Mouse (Mus musculus): ENCODE data around the gene H13. TPM values are rescaled to one million over a fixed set of nuclear protein-coding genes. Genes with fewer than 3 reads are reported as not detected.

The H13 gene
- 35.5 TPM for polyA plus RNA-seq (2014; fragmentation: Illumina TruSeq; extraction: RNeasy Lipid Tissue Mini Kit (QIAGEN cat#74804); ENCODE audit: low read depth, low replicate concordance)

DNA sequence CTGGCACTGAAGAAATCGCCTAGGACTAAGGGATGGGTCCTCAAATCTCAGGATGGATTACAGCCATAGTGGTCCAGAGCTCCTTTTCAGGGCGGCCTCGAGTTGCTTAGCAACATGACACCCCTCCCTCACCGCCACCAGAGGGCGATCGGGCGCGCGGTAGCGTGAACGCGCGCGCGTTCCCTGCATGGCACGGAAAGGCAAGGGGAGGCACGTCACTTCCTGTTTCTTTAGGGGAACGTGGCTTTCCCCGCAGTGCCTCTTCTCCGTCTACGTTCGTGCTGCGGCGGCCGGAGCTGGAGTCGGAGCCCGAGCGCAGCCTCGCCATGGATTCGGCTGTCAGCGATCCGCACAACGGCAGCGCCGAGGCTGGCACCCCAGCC is at the start of gene H13:
H13 (plus strand) TSS at position 206 of the 383 bp plus-strand sequence.

DNA sequence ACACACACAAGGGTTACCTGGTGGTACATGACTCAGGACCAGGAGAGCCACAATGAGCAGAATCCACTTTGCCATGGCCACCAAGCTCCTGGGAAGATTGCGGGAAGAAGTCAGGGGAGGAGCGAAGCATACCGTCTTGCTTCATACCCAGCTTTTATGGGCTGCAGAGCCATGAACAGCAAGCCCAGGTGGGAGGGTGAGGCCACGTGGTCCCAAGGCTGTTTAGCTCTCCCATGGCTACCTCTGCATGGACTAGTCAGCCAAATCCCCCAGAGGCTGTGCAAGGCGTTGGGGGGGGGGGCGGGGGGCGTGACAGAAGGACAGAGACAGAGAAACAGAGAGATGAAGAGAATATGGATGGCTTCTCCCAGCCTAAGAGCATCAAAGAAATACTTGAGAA is 46.3 kb upstream of the H13 start, which contains the start of gene Defb25:
Defb25 (minus strand) TSS at position 101 of the 400 bp plus-strand sequence.

DNA sequence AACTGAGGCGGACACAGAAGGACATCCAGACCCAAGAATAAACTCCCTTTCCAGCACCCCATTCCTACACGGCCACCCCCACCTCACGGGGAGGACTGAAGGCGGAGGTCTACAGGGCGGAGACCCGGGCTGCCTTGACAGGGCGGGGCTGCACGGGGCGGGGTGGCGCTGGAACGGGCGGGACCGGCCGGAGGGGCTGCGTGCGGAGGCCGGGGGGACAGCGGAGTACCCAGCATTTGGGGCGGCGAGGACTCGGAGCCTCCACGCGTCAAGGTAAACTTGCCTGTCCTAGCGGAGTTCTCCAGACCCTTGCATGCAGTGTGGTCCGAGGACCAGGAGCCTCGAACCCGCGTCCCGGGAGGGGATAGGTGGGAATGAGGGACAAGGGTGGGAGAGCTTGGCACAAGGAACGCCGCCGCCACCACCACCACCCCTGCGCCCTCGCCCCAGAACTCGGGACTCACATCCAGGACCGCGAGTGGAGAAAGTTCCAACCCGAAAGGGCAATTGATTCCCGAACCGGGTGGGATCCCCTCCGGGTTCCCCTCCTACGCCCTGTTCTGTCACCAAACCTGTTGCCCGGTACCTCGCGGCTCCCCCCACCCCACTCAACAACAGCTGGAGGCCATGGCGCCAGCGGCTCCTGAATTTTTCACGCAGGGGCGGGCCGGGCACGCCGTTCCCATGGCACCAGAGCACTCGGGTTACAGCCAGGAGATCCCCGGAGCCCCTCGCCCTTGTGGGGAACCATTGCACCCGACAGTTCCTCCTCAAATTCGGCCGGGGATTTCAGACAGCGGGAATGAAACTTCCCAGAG is 42.3 kb upstream of the H13 start, which contains the start of gene Rem1:
Rem1 (plus strand) TSS at position 178 of the 818 bp plus-strand sequence.

DNA sequence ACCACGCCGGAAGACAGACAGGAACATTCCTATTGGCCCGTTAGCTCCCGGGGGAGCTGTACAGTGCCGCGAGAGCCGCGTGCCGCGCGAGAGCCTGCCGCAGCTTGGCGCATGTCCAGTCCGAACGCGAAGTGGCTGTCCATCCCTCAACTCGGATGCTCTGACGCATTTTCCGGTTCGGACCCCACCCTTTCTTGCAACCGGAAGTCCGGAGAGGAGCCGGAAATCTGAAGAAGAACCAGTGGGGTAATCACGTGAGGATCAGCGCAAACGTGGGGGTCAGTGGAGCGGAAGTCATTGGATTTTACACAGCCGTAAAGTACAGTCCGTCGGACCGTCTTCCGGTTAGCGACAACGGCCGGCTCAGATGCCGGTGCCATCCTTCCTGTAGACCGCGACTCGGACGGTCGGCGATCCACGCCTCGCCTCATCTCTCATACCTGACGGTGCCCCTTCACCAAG is 17.6 kb downstream of the H13 start, which contains the start of gene Mcts2:
Mcts2 (plus strand) TSS at position 230 of the 462 bp plus-strand sequence.

DNA sequence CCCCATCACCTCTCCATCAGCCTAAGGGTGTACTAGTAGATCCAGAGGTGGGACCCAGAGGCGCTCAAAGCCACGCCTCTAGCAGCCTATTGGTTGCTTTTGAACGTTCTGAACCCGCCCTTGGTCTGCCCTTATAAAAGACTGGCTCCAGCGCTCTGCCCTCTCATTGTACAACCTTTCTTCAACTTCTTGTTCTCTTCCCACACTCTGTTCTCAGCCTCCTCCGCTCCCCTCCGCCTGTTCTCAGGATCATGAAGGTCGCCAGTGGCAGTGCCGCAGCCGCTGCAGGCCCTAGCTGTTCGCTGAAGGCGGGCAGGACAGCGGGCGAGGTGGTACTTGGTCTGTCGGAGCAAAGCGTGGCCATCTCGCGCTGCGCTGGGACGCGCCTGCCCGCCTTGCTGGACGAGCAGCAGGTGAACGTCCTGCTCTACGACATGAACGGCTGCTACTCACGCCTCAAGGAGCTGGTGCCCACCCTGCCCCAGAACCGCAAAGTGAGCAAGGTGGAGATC is 66.9 kb downstream of the H13 start, which contains the start of gene Id1:
Id1 (plus strand) TSS at position 162 of the 512 bp plus-strand sequence.

GRCm38 (mm10) chr2:152753944-152754711 is 84.9 kb downstream of the H13 start, which contains the start of gene Cox4i2:
Cox4i2 (plus strand) TSS chr2:152754173.

Other genes with a start within 250 kb of the H13 start
- not detected for gene Defb23, start 204.8 kb upstream of the H13 start, polyA plus RNA-seq (2014; fragmentation: Illumina TruSeq; extraction: RNeasy Lipid Tissue Mini Kit (QIAGEN cat#74804); ENCODE audit: low read depth, low replicate concordance)
- not detected for gene Defb20, start 192.4 kb upstream of the H13 start, polyA plus RNA-seq (2014; fragmentation: Illumina TruSeq; extraction: RNeasy Lipid Tissue Mini Kit (QIAGEN cat#74804); ENCODE audit: low read depth, low replicate concordance)
- gene Defb22, start 179.3 kb upstream of the H13 start, polyA plus RNA-seq (2014; fragmentation: Illumina TruSeq; extraction: RNeasy Lipid Tissue Mini Kit (QIAGEN cat#74804); ENCODE audit: low read depth, low replicate concordance), result not detected
- not detected for gene Defb26, start 157.8 kb upstream of the H13 start, polyA plus RNA-seq (2014; fragmentation: Illumina TruSeq; extraction: RNeasy Lipid Tissue Mini Kit (QIAGEN cat#74804); ENCODE audit: low read depth, low replicate concordance)
- gene Defb28, start 151.2 kb upstream of the H13 start, polyA plus RNA-seq (2014; fragmentation: Illumina TruSeq; extraction: RNeasy Lipid Tissue Mini Kit (QIAGEN cat#74804); ENCODE audit: low read depth, low replicate concordance), result not detected
- gene Defb29, start 129.4 kb upstream of the H13 start, polyA plus RNA-seq (2014; fragmentation: Illumina TruSeq; extraction: RNeasy Lipid Tissue Mini Kit (QIAGEN cat#74804); ENCODE audit: low read depth, low replicate concordance), result not detected
- gene Gm17416, start 100.1 kb upstream of the H13 start, polyA plus RNA-seq (2014; fragmentation: Illumina TruSeq; extraction: RNeasy Lipid Tissue Mini Kit (QIAGEN cat#74804); ENCODE audit: low read depth, low replicate concordance), result not detected
- not detected for gene Defb21, start 96.7 kb upstream of the H13 start, polyA plus RNA-seq (2014; fragmentation: Illumina TruSeq; extraction: RNeasy Lipid Tissue Mini Kit (QIAGEN cat#74804); ENCODE audit: low read depth, low replicate concordance)
- not detected for gene Defb19, start 89.1 kb upstream of the H13 start, polyA plus RNA-seq (2014; fragmentation: Illumina TruSeq; extraction: RNeasy Lipid Tissue Mini Kit (QIAGEN cat#74804); ENCODE audit: low read depth, low replicate concordance)
- not detected for gene Defb45, start 70.1 kb upstream of the H13 start, polyA plus RNA-seq (2014; fragmentation: Illumina TruSeq; extraction: RNeasy Lipid Tissue Mini Kit (QIAGEN cat#74804); ENCODE audit: low read depth, low replicate concordance)
- gene Defb36, start 65.1 kb upstream of the H13 start, polyA plus RNA-seq (2014; fragmentation: Illumina TruSeq; extraction: RNeasy Lipid Tissue Mini Kit (QIAGEN cat#74804); ENCODE audit: low read depth, low replicate concordance), result not detected
- gene Defb25, start 46.4 kb upstream of the H13 start, polyA plus RNA-seq (2014; fragmentation: Illumina TruSeq; extraction: RNeasy Lipid Tissue Mini Kit (QIAGEN cat#74804); ENCODE audit: low read depth, low replicate concordance), result not detected
- gene Rem1, start 42.5 kb upstream of the H13 start, polyA plus RNA-seq (2014; fragmentation: Illumina TruSeq; extraction: RNeasy Lipid Tissue Mini Kit (QIAGEN cat#74804); ENCODE audit: low read depth, low replicate concordance), result not detected
- gene Mcts2, start 17.6 kb downstream of the H13 start, polyA plus RNA-seq (2014; fragmentation: Illumina TruSeq; extraction: RNeasy Lipid Tissue Mini Kit (QIAGEN cat#74804); ENCODE audit: low read depth, low replicate concordance), result 6.6 TPM
- 8.1 TPM for gene Id1, start 66.8 kb downstream of the H13 start, polyA plus RNA-seq (2014; fragmentation: Illumina TruSeq; extraction: RNeasy Lipid Tissue Mini Kit (QIAGEN cat#74804); ENCODE audit: low read depth, low replicate concordance)
- gene Cox4i2, start 84.7 kb downstream of the H13 start, polyA plus RNA-seq (2014; fragmentation: Illumina TruSeq; extraction: RNeasy Lipid Tissue Mini Kit (QIAGEN cat#74804); ENCODE audit: low read depth, low replicate concordance), result not detected
- 12.8 TPM for gene Bcl2l1, start 162.3 kb downstream of the H13 start, polyA plus RNA-seq (2014; fragmentation: Illumina TruSeq; extraction: RNeasy Lipid Tissue Mini Kit (QIAGEN cat#74804); ENCODE audit: low read depth, low replicate concordance)
- gene Tpx2, start 178.5 kb downstream of the H13 start, polyA plus RNA-seq (2014; fragmentation: Illumina TruSeq; extraction: RNeasy Lipid Tissue Mini Kit (QIAGEN cat#74804); ENCODE audit: low read depth, low replicate concordance), result 0.37 TPM
- gene Mylk2, start 241.9 kb downstream of the H13 start, polyA plus RNA-seq (2014; fragmentation: Illumina TruSeq; extraction: RNeasy Lipid Tissue Mini Kit (QIAGEN cat#74804); ENCODE audit: low read depth, low replicate concordance), result not detected

Data from liver, adult 10 weeks (tissue).